Mouse (Mus musculus) heart, embryonic 15.5 days (tissue): ENCODE measurements around the gene Pcbp3. TPM values are rescaled to one million over a fixed set of nuclear protein-coding genes. Genes with fewer than 3 reads are reported as not detected.

Experiments used
- ATAC-seq: fragments of 200-750 bp; cut with Nextera tagmentation; replicated peaks from 2 replicates; pipeline ENCODE4 v1.8.0; 2017; ENCODE audit warnings: low read depth, moderate TSS enrichment; ENCODE audit not compliant: insufficient number of reproducible peaks, insufficient read depth, low FRiP score
- H3K27ac ChIP-seq: fragments of 300-500 bp; sonication (generic); 2 replicates; pipeline ENCODE4 v1.5.1; 2015; ENCODE audit warnings: mild to moderate bottlenecking, inconsistent platforms
- H3K27me3 ChIP-seq: fragments of 300-500 bp; sonication (generic); 2 replicates; pipeline ENCODE4 v1.6.1; 2015; ENCODE audit warnings: inconsistent platforms
- H3K36me3 ChIP-seq: fragments of 300-500 bp; sonication (generic); 2 replicates; pipeline ENCODE4 v1.6.1; 2015; ENCODE audit warnings: mild to moderate bottlenecking, inconsistent platforms
- H3K4me1 ChIP-seq: fragments of 300-500 bp; sonication (generic); replicated peaks from 2 replicates; pipeline ENCODE4 v1.6.1; 2015; ENCODE audit warnings: inconsistent platforms
- H3K4me2 ChIP-seq: fragments of 300-500 bp; sonication (generic); 2 replicates; pipeline ENCODE4 v1.6.1; 2015; ENCODE audit warnings: inconsistent platforms, mild to moderate bottlenecking, moderate library complexity
- H3K4me3 ChIP-seq: fragments of 300-500 bp; sonication (generic); 2 replicates; pipeline ENCODE4 v1.5.1; 2015; ENCODE audit warnings: mild to moderate bottlenecking, inconsistent platforms
- H3K9ac ChIP-seq: fragments of 300-500 bp; sonication (generic); 2 replicates; pipeline ENCODE4 v1.6.1; 2015; ENCODE audit warnings: mild to moderate bottlenecking, inconsistent platforms
- H3K9me3 ChIP-seq: fragments of 300-500 bp; sonication (generic); replicated peaks from 2 replicates; pipeline ENCODE4 v1.6.1; 2016; ENCODE audit warnings: inconsistent platforms
- WGBS: fragments of 180-500 bp; shearing (Covaris S2); methylation state at CpG from one replicate; pipeline ENCODE4 v1.1.7; 2015; ENCODE audit warnings: mixed read lengths; 5-methylcytosine and 5-hydroxymethylcytosine counted together
- polyA plus RNA-seq: library from polyadenylated mRNA; unstranded; fragments of >200 nt; fragmentation: Nextera tagmentation; extraction: Ambion mirVana; gene quantifications from 2 replicates; pipeline ENCODE4 v1.2.1, GENCODE M21; 2015

The Pcbp3 gene
- polyA plus RNA-seq, 1 experiment from 2014 or later, result 9.4 TPM

GRCm38 (mm10) chr10:76844365-76844764 is 117.3 kb downstream of the Pcbp3 start:
- Histone ChIP-seq H3K36me3 (no peaks in the 10 kb centered on the region), H3K27ac (no peak overlapping the region), H3K27me3 (no peaks in the 10 kb centered on the region), H3K4me2 (no peak overlapping the region), H3K4me1 (no peaks in the 10 kb centered on the region), H3K4me3 (no peak overlapping the region), H3K9ac (no peak overlapping the region), H3K9me3 (no peaks in the 10 kb centered on the region)
- no peak for ATAC-seq
- WGBS, result 79% methylated on average over 3 of the region's 3 CpGs

- Histone ChIP-seq H3K9me3 (no peaks in the 10 kb centered on the region), H3K27me3 (no peaks in the 10 kb centered on the region), H3K9ac (no peak overlapping the region), H3K4me2 (no peak overlapping the region), H3K27ac (no peak overlapping the region), H3K4me1 (no peaks in the 10 kb centered on the region), H3K36me3 (no peaks in the 10 kb centered on the region), H3K4me3 (no peak overlapping the region)
- 80% methylated on average over 3 of the region's 3 CpGs for WGBS
- no peak for ATAC-seq
These were observed 119.6 kb downstream of the Pcbp3 start for GRCm38 (mm10) chr10:76842087-76842486.

GRCm38 (mm10) chr10:76841220-76841619 is 120.5 kb downstream of the Pcbp3 start:
- H3K27me3 ChIP-seq, result no peaks in the 10 kb centered on the region
- no peak overlapping the region for H3K27ac ChIP-seq
- 55% methylated on average over 1 of the region's 1 CpGs for WGBS
- ATAC-seq, result no peak
- H3K9ac ChIP-seq, result no peak overlapping the region
- H3K36me3 ChIP-seq, result no peaks in the 10 kb centered on the region
- no peak overlapping the region for H3K4me3 ChIP-seq
- no peaks in the 10 kb centered on the region for H3K9me3 ChIP-seq
- H3K4me2 ChIP-seq, result no peak overlapping the region
- no peaks in the 10 kb centered on the region for H3K4me1 ChIP-seq

GRCm38 (mm10) chr10:76840566-76840965 is 121.1 kb downstream of the Pcbp3 start:
- Histone ChIP-seq H3K4me2 (no peak overlapping the region), H3K27me3 (peaks cover under 1% of the 10 kb centered on the region; the same call in 1 of the 2 replicates), H3K27ac (no peak overlapping the region), H3K4me1 (peaks cover 3% of the 10 kb centered on the region; the same call in 1 of the 2 replicates), H3K9me3 (no peaks in the 10 kb centered on the region), H3K9ac (no peak overlapping the region), H3K36me3 (no peaks in the 10 kb centered on the region), H3K4me3 (no peak overlapping the region)
- WGBS, result 62% methylated on average over 5 of the region's 5 CpGs
- ATAC-seq, result no peak

GRCm38 (mm10) chr10:76835497-76836357 is 126.0 kb downstream of the Pcbp3 start:
- H3K9me3 ChIP-seq, result no peaks in the 10 kb centered on the region
- peaks cover 6% of the 10 kb centered on the region; the same call in 1 of the 2 replicates for H3K27me3 ChIP-seq
- H3K4me3 ChIP-seq, result no peak overlapping the region
- H3K4me2 ChIP-seq, result no peak overlapping the region
- H3K9ac ChIP-seq, result no peak overlapping the region
- no peak; the same call in 1 of the 2 replicates for ATAC-seq
- no peaks in the 10 kb centered on the region for H3K36me3 ChIP-seq
- WGBS, result 51% methylated on average over 14 of the region's 14 CpGs
- H3K4me1 ChIP-seq, result peaks cover 3% of the 10 kb centered on the region; the same call in 1 of the 2 replicates
- H3K27ac ChIP-seq, result no peak overlapping the region

- WGBS, result 76% methylated on average over 1 of the region's 1 CpGs
- H3K4me2 ChIP-seq, result no peak overlapping the region
- H3K4me3 ChIP-seq, result no peak overlapping the region
- peaks cover 6% of the 10 kb centered on the region; the same call in 1 of the 2 replicates for H3K27me3 ChIP-seq
- H3K4me1 ChIP-seq, result peaks cover 3% of the 10 kb centered on the region; the same call in 1 of the 2 replicates
- H3K36me3 ChIP-seq, result no peaks in the 10 kb centered on the region
- no peaks in the 10 kb centered on the region for H3K9me3 ChIP-seq
- H3K27ac ChIP-seq, result no peak overlapping the region
- no peak overlapping the region for H3K9ac ChIP-seq
- no peak for ATAC-seq
These were observed 128.8 kb downstream of the Pcbp3 start for GRCm38 (mm10) chr10:76832841-76833240.

- no peaks in the 10 kb centered on the region for H3K36me3 ChIP-seq
- H3K9me3 ChIP-seq, result no peaks in the 10 kb centered on the region
- H3K4me3 ChIP-seq, result no peak overlapping the region
- H3K9ac ChIP-seq, result no peak overlapping the region
- no peak overlapping the region for H3K4me2 ChIP-seq
- H3K27me3 ChIP-seq, result peaks cover 6% of the 10 kb centered on the region; the same call in 1 of the 2 replicates
- H3K4me1 ChIP-seq, result peaks cover 3% of the 10 kb centered on the region; the same call in 1 of the 2 replicates
- no peak for ATAC-seq
- 81% methylated on average over 2 of the region's 2 CpGs for WGBS
- H3K27ac ChIP-seq, result no peak overlapping the region
These were observed 129.8 kb downstream of the Pcbp3 start for GRCm38 (mm10) chr10:76831915-76832314.

GRCm38 (mm10) chr10:76831151-76831550 is 130.5 kb downstream of the Pcbp3 start:
- Histone ChIP-seq H3K36me3 (no peaks in the 10 kb centered on the region), H3K9ac (no peak overlapping the region), H3K27ac (no peak overlapping the region), H3K4me2 (no peak overlapping the region), H3K4me3 (no peak overlapping the region), H3K9me3 (no peaks in the 10 kb centered on the region), H3K4me1 (peaks cover 3% of the 10 kb centered on the region; the same call in 1 of the 2 replicates), H3K27me3 (peaks cover 6% of the 10 kb centered on the region; the same call in 1 of the 2 replicates)
- ATAC-seq, result no peak
- 76% methylated on average over 1 of the region's 1 CpGs for WGBS

- ATAC-seq, result no peak
- Histone ChIP-seq H3K4me1 (no peaks in the 10 kb centered on the region), H3K9me3 (no peaks in the 10 kb centered on the region), H3K9ac (no peak overlapping the region), H3K27me3 (no peaks in the 10 kb centered on the region), H3K4me2 (no peak overlapping the region), H3K4me3 (no peak overlapping the region), H3K36me3 (no peaks in the 10 kb centered on the region), H3K27ac (no peak overlapping the region)
- whole genome bisulfite sequencing, result 93% methylated on average over 4 of the region's 4 CpGs
These were observed 132.8 kb downstream of the Pcbp3 start for GRCm38 (mm10) chr10:76828936-76829335.

GRCm38 (mm10) chr10:76822698-76823097 is 139.0 kb downstream of the Pcbp3 start:
- H3K27me3 ChIP-seq, result no peaks in the 10 kb centered on the region

GRCm38 (mm10) chr10:76819321-76819720 is 142.4 kb downstream of the Pcbp3 start:
- Histone ChIP-seq H3K4me1 (0 out of 2 replicates have a peak, but pooled peaks cover 3% of the 10 kb centered on the region), H3K4me3 (no peak overlapping the region), H3K9me3 (no peaks in the 10 kb centered on the region), H3K36me3 (no peaks in the 10 kb centered on the region), H3K27ac (no peak overlapping the region), H3K9ac (no peak overlapping the region), H3K4me2 (no peak overlapping the region), H3K27me3 (no peaks in the 10 kb centered on the region)
- WGBS, result 69% methylated on average over 2 of the region's 2 CpGs
- no peak for ATAC-seq

More at GRCm38 (mm10) chr10:76822698-76823097, 139.0 kb downstream of the Pcbp3 start:
- ATAC-seq, result no peak
- H3K4me3 ChIP-seq, result no peak overlapping the region
- H3K4me1 ChIP-seq, result no peaks in the 10 kb centered on the region
- H3K36me3 ChIP-seq, result no peaks in the 10 kb centered on the region
- no peak overlapping the region for H3K9ac ChIP-seq
- no peak overlapping the region for H3K4me2 ChIP-seq
- WGBS, result 88% methylated on average over 8 of the region's 8 CpGs
- H3K9me3 ChIP-seq, result no peaks in the 10 kb centered on the region
- H3K27ac ChIP-seq, result no peak overlapping the region
